Mouse (Mus musculus) midbrain, embryonic 16.5 days (tissue): ENCODE measurements around the gene Cdk2ap2. TPM values are rescaled to one million over a fixed set of nuclear protein-coding genes. Genes with fewer than 3 reads are reported as not detected.

Experiments
- ATAC-seq: fragments of 200-750 bp; cut with Nextera tagmentation; 2 replicates; pipeline ENCODE4 v1.8.0; 2017; ENCODE audit warnings: moderate TSS enrichment
- H3K27ac ChIP-seq: fragments of 300-500 bp; sonication (generic); 2 replicates; pipeline ENCODE4 v1.5.1; 2014; ENCODE audit warnings: mild to moderate bottlenecking, low read length, mixed read lengths
- H3K27me3 ChIP-seq: fragments of 300-500 bp; sonication (generic); 2 replicates; pipeline ENCODE4 v1.6.1; 2014; ENCODE audit warnings: low read depth, low read length, mixed read lengths; ENCODE audit not compliant: control insufficient read depth, insufficient read depth
- H3K36me3 ChIP-seq: fragments of 300-500 bp; sonication (generic); 2 replicates; pipeline ENCODE4 v1.6.1; 2014; ENCODE audit warnings: mild to moderate bottlenecking, low read length, moderate library complexity, mixed read lengths; ENCODE audit not compliant: control insufficient read depth, insufficient read depth
- H3K4me1 ChIP-seq: fragments of 300-500 bp; sonication (generic); 2 replicates; pipeline ENCODE4 v1.6.1; 2014; ENCODE audit warnings: mild to moderate bottlenecking, low read length, mixed read lengths; ENCODE audit not compliant: control insufficient read depth, insufficient read depth
- H3K4me2 ChIP-seq: fragments of 300-500 bp; sonication (generic); 2 replicates; pipeline ENCODE4 v1.6.1; 2014; ENCODE audit warnings: mild to moderate bottlenecking, low read length, mixed read lengths
- H3K4me3 ChIP-seq: fragments of 300-500 bp; sonication (generic); 2 replicates; pipeline ENCODE4 v1.5.1; 2014; ENCODE audit warnings: low read depth, mild to moderate bottlenecking, low read length, moderate library complexity, mixed read lengths
- H3K9ac ChIP-seq: fragments of 300-500 bp; sonication (generic); 2 replicates; pipeline ENCODE4 v1.6.1; 2014; ENCODE audit warnings: low read depth, low read length, mixed read lengths
- H3K9me3 ChIP-seq: fragments of 300-500 bp; sonication (generic); replicated peaks from 2 replicates; pipeline ENCODE4 v1.6.1; 2014; ENCODE audit warnings: mild to moderate bottlenecking, low read length, mixed read lengths; ENCODE audit not compliant: control insufficient read depth, poor library complexity, severe bottlenecking
- WGBS: fragments of 180-500 bp; shearing (Covaris S2); extraction: QIAGEN DNeasy Blood & Tissue Kit; methylation state at CpG from one replicate; pipeline ENCODE4 v1.1.7; 2014; 5-methylcytosine and 5-hydroxymethylcytosine counted together
- polyA plus RNA-seq: library from polyadenylated mRNA; unstranded; fragments of >200 nt; fragmentation: Nextera tagmentation; extraction: Ambion mirVana; gene quantifications from 2 replicates; pipeline ENCODE4 v1.2.1, GENCODE M21; 2015

The Cdk2ap2 gene
- polyA plus RNA-seq, 1 experiment from 2014 or later: 83.1 TPM

- no peak overlapping the region for H3K27ac ChIP-seq
- no peak overlapping the region for H3K9ac ChIP-seq
Observed at GRCm38 (mm10) chr19:4095802-4096201, 1.2 kb upstream of the Cdk2ap2 start.

GRCm38 (mm10) chr19:4097441-4097825, 451 bp downstream of the Cdk2ap2 start:
- Histone ChIP-seq H3K36me3 (no peaks in the 10 kb centered on the region), H3K27ac (peak overlapping the region; percentile 72), H3K9me3 (no peaks in the 10 kb centered on the region), H3K9ac (peak overlapping the region; percentile 75), H3K27me3 (no peaks in the 10 kb centered on the region), H3K4me2 (peak overlapping the region; percentile 90), H3K4me3 (peak overlapping the region; percentile 70), H3K4me1 (peaks cover 46% of the 10 kb centered on the region)
- peak; percentile 5; the same call in 1 of the 2 replicates for ATAC-seq
- under 1% methylated on average over 21 of the region's 21 CpGs for WGBS

More at GRCm38 (mm10) chr19:4095802-4096201, 1.2 kb upstream of the Cdk2ap2 start:
- no peak for ATAC-seq
- Histone ChIP-seq H3K36me3 (no peaks in the 10 kb centered on the region), H3K4me2 (peak overlapping the region; percentile 90), H3K4me1 (peaks cover 36% of the 10 kb centered on the region), H3K4me3 (no peak overlapping the region), H3K9me3 (no peaks in the 10 kb centered on the region), H3K27me3 (no peaks in the 10 kb centered on the region)
- 70% methylated on average over 3 of the region's 3 CpGs for WGBS

- Histone ChIP-seq H3K4me2 (no peak overlapping the region), H3K9ac (no peak overlapping the region)
- 87% methylated on average over 13 of the region's 13 CpGs for WGBS
Observed at GRCm38 (mm10) chr19:4098426-4098825, 1.4 kb downstream of the Cdk2ap2 start.

DNA sequence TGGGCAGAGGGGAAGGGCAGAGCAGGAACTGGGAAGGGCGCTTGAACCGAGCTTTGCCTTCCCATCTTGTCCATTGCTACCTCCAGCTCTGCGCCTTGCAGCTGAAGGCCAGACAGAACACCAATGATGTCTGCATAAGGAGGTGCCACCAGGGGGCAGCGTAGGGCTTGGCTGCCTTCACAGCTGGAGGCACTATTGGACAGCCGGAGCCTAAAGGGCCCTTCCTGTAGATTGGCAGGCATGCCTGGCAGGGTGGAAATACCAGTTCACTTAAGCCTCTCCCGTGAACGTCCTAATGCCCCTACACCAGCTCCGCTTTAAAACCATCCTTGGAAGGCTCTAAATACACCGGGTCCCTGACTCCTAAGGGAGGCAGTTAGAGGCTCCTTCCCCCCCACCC, 2.1 kb downstream of the Cdk2ap2 start:
- H3K9ac ChIP-seq: peak overlapping the region; percentile 18; the same call in 1 of the 2 replicates
- no peak for ATAC-seq
- H3K4me3 ChIP-seq: no peak overlapping the region
- peaks cover 46% of the 10 kb centered on the region for H3K4me1 ChIP-seq
- peak overlapping the region; percentile 14; the same call in 1 of the 2 replicates for H3K4me2 ChIP-seq
- H3K27me3 ChIP-seq: no peaks in the 10 kb centered on the region
- 14% methylated on average over 9 of the region's 9 CpGs for WGBS
- no peaks in the 10 kb centered on the region for H3K9me3 ChIP-seq
- H3K36me3 ChIP-seq: no peaks in the 10 kb centered on the region
- H3K27ac ChIP-seq: no peak overlapping the region

More at GRCm38 (mm10) chr19:4098426-4098825, 1.4 kb downstream of the Cdk2ap2 start:
- no peak overlapping the region for H3K4me3 ChIP-seq
- H3K27me3 ChIP-seq: no peaks in the 10 kb centered on the region
- H3K4me1 ChIP-seq: peaks cover 46% of the 10 kb centered on the region
- no peaks in the 10 kb centered on the region for H3K9me3 ChIP-seq
- no peak overlapping the region for H3K27ac ChIP-seq
- ATAC-seq: no peak
- no peaks in the 10 kb centered on the region for H3K36me3 ChIP-seq

GRCm38 (mm10) chr19:4099837-4100717, 3.1 kb downstream of the Cdk2ap2 start, which contains the start of gene Pitpnm1:
Gene Pitpnm1, plus strand, starts transcription at chr19:4099998.
- Histone ChIP-seq H3K36me3 (peaks cover 5% of the 10 kb centered on the region; the same call in 1 of the 2 replicates), H3K27me3 (no peaks in the 10 kb centered on the region), H3K9ac (peak within 1 kb of the TSS; percentile 75), H3K9me3 (no peaks in the 10 kb centered on the region), H3K4me3 (peak within 1 kb of the TSS; percentile 57), H3K4me2 (peak within 1 kb of the TSS; percentile 62), H3K4me1 (peaks cover 46% of the 10 kb centered on the region), H3K27ac (peak within 1 kb of the TSS; percentile 76)
- WGBS: 2% methylated on average over 51 of the region's 53 CpGs
- no peak for ATAC-seq

GRCm38 (mm10) chr19:4100718-4101261, 3.8 kb downstream of the Cdk2ap2 start:
- Histone ChIP-seq H3K9ac (peak overlapping the region; percentile 75), H3K9me3 (no peaks in the 10 kb centered on the region), H3K4me3 (peak overlapping the region; percentile 57), H3K4me1 (peaks cover 45% of the 10 kb centered on the region), H3K4me2 (peak overlapping the region; percentile 62), H3K27ac (peak overlapping the region; percentile 76), H3K27me3 (no peaks in the 10 kb centered on the region), H3K36me3 (peaks cover 8% of the 10 kb centered on the region; the same call in 1 of the 2 replicates)
- no peak for ATAC-seq
- WGBS: under 1% methylated on average over 48 of the region's 52 CpGs

DNA sequence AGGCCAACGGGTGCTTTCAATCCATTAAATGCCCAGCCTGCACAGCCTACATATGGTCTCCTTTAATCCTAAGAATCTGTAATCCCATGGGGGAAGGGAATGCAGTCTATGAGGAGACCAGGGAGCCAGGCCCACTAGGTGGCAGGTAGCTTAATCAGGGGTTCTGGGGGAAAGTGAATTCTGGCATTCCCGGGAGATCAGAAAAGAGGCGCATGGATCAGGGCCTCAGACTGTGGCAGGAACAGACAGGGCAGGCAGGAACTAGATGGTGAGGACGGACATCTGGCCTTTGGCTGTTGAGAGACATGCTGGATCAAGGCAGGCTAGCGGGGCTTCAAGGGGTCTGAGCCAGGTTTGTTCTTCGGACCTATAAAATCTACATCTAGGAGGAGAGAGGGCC, 4.5 kb downstream of the Cdk2ap2 start:
- H3K27ac ChIP-seq: peak overlapping the region; percentile 76
- 45% methylated on average over 6 of the region's 6 CpGs for WGBS
- H3K4me1 ChIP-seq: peaks cover 39% of the 10 kb centered on the region
- no peaks in the 10 kb centered on the region for H3K27me3 ChIP-seq
- peak overlapping the region; percentile 75 for H3K9ac ChIP-seq
- peak overlapping the region; percentile 62 for H3K4me2 ChIP-seq
- peak overlapping the region; percentile 57 for H3K4me3 ChIP-seq
- H3K36me3 ChIP-seq: peaks cover 8% of the 10 kb centered on the region; the same call in 1 of the 2 replicates
- no peak for ATAC-seq
- no peaks in the 10 kb centered on the region for H3K9me3 ChIP-seq

DNA sequence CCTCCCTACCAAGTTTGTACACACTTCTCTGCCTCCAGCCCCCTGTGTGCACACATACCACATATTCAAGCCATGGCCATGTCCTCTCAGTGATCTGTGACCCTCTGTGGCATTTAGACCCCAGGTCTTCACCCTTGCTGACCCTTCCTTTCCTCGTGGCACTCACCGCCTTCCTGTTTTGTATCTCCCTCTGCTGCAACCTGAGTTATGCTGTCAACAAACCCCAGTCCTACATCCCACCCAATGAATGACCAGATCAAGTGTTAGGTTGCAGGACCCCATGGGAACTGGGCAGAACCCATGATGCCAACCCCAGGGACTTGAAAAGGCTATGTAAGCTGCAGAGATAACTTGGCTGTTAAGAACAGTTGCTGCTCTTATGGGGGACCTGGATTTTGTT, 5.1 kb downstream of the Cdk2ap2 start:
- H3K4me1 ChIP-seq: peaks cover 39% of the 10 kb centered on the region
- H3K4me2 ChIP-seq: peak overlapping the region; percentile 62
- H3K36me3 ChIP-seq: peaks cover 11% of the 10 kb centered on the region; the same call in 1 of the 2 replicates
- no peak overlapping the region for H3K27ac ChIP-seq
- WGBS: 90% methylated on average over 2 of the region's 2 CpGs
- H3K9ac ChIP-seq: no peak overlapping the region; the same call in 1 of the 2 replicates
- no peaks in the 10 kb centered on the region for H3K27me3 ChIP-seq
- peak overlapping the region; percentile 57; the same call in 1 of the 2 replicates for H3K4me3 ChIP-seq
- ATAC-seq: no peak
- H3K9me3 ChIP-seq: no peaks in the 10 kb centered on the region
